Mouse (Mus musculus) kidney, adult 10 weeks (tissue): Measurements from ENCODE around the gene Akr1a1. TPM values are rescaled to one million over a fixed set of nuclear protein-coding genes. Genes with fewer than 3 reads are reported as not detected.

Experiments
- polyA plus RNA-seq: library from polyadenylated mRNA; stranded (reverse); fragments of 350-450 nt; fragmentation: Illumina TruSeq; extraction: RNeasy Lipid Tissue Mini Kit (QIAGEN cat#74804); gene quantifications from one replicate; pipeline ENCODE4 v1.2.3, GENCODE M21; 2014; ENCODE audit warnings: low read depth, low replicate concordance

The Akr1a1 gene
- 2,483 TPM for polyA plus RNA-seq

DNA sequence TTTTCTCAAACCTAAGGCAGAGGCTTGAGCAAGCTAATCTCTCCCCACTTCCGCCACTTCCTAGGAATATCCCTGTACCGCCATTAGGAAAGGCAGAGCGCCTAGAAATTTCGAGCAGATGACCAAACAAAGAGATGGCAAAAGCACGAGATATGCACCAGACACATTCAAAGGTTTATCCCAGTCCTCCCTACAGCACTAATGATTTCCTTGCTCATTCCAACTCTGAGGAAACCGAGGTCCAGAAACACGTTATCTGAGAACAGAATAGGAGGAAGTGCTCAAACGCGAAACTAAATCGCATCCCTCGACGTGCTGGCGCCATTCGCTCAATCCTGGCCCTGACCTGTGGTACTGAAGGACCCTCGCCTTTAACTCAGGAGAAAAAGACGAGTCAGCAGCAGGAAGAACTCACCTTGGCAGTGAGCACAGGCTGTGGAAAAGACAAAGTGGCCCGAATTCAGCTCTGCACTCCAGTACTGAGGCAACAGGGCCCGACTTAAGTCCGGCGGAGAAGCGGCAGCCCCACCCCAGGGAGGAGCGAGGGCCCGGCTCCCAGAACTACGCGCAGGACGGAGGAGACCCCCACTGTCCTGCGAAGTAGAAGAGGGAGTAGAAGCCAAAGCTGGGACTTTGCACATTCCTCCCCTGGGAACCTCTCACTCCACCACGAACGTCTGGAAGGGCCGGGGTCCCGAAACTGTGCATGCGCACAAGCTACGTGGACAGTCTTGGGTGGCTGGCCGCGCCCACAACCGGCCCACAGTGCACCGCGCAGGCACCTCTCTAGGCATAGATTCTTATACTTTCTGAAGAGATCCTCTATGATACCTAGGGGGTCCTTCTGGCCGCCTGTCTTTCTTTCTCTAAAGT is at the start of gene Akr1a1:
TSS of gene Akr1a1 (minus strand) at position 757 of the 873 bp plus-strand sequence.

DNA sequence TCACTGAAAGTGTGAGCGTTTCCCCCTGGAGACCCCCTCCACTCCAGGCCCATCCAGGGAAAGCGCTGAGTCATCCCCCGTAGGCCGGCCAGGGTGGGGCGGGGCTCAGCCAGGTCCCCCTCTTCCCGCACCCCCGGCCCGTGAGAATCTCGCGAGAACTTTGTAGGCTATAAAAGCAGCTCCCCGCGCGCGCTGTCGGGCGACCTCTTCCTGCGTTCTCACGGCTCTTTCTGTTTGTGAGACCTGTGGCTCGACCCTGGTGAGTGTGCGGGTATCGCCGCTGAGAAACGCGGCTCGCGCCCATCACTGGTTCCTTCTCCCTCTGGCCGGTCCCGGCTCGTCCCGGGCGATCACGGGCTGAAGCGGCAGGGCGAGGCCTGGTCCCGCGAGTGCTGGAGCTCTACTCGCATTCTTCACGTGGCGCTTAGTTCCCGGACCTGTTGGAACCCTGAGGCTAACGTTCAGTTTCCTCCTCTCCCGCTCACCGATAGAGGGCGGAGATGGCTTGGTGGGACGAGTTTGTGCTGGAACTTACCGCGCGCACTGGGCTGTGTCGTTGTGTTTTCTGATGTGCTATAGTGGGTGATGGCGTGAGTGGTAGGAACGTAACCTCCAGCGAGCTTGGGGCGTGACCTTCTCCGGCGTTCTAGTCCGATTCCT is 34.1 kb upstream of the Akr1a1 start, which contains the start of gene Prdx1:
TSS of gene Prdx1 (plus strand) at position 143 of the 660 bp plus-strand sequence.

DNA sequence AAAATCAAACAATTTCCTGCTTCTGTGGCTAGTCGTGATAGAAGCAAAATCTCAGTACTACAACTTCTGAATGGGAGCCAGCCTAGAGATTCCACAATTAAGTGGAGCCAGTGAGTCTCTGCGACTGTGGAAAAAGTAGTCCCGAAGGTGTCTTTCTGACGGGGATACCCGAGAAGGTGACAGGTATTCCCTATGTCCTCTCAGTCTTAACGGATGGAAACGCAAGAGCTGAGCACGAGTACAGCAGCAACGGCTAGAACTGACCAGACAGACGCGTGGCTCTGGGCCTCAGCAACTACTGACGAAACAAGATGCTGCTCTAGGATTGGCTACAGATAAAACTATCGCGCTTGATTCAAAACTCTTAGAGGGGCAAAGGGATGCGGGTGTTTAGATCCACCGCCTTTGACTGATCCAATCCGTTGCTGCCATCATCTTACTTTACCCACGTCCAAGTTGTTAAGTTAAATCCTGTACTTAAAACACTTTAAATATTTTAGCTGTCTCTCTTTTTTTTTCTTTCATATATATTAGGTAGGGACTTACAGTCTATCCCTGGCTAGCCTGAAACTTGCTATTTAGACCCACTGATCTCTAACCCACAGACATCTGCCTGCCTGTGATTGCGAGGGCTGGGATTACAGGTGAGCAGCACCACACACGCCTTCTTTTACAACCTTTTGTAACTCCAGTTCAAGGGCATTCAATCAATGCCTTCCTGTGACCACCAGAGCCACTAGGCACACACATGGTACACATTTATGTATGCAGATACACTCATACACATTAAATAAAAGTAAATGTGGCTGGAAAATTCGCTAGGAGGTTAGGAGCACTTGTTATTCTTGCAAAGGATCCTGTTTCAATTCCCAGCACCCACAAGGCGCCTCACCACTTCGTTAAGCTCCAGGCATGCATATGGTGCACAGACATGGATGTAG is 23.5 kb downstream of the Akr1a1 start, which contains the start of gene Nasp:
TSS of gene Nasp (minus strand) at position 220 of the 941 bp plus-strand sequence.

DNA sequence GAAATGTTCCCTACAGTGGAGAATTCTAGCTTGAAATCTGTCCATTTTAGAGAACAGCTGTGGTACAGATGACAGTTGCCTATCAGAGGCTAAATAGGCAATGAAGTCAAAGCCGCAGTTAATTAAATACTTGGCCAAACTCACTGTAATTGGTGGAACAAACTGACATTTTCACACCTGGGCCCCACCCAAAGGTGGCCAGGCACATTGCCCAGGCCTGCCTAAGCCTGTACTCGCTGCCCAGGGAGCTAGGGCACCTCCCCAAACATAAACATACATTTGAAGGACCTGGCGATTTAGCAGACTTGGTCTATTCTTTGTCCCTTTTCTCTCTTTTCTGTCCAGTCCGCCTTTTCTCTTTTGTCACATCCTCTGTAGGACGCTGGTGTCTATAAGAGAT is 55.1 kb downstream of the Akr1a1 start, which contains the start of gene Ccdc17:
TSS of gene Ccdc17 (plus strand) at position 276 of the 400 bp plus-strand sequence.

Other genes starting within 250 kb of the Akr1a1 start
- gene Mast2, start 187.5 kb downstream of the Akr1a1 start, polyA plus RNA-seq, result 20.3 TPM
- gene Ipp, start 144.1 kb downstream of the Akr1a1 start, polyA plus RNA-seq, result 33.4 TPM
- gene Tmem69, start 95.7 kb downstream of the Akr1a1 start, polyA plus RNA-seq, result 99.4 TPM
- 64.3 TPM for gene Gpbp1l1, start 94.0 kb downstream of the Akr1a1 start, polyA plus RNA-seq
- gene Ccdc17, start 55.0 kb downstream of the Akr1a1 start, polyA plus RNA-seq, result 2.7 TPM
- 58.1 TPM for gene Nasp, start 23.7 kb downstream of the Akr1a1 start, polyA plus RNA-seq
- gene Prdx1, start 33.9 kb upstream of the Akr1a1 start, polyA plus RNA-seq, result 4,968 TPM
- 43.6 TPM for gene Mmachc, start 56.7 kb upstream of the Akr1a1 start, polyA plus RNA-seq
- gene Ccdc163, start 56.8 kb upstream of the Akr1a1 start, polyA plus RNA-seq, result 13.3 TPM
- 7.6 TPM for gene Tesk2, start 69.3 kb upstream of the Akr1a1 start, polyA plus RNA-seq
- 4.4 TPM for gene Toe1, start 156.0 kb upstream of the Akr1a1 start, polyA plus RNA-seq
- gene Mutyh, start 156.0 kb upstream of the Akr1a1 start, polyA plus RNA-seq, result 0.61 TPM
- gene Hpdl, start 170.0 kb upstream of the Akr1a1 start, polyA plus RNA-seq, result not detected
- gene Zswim5, start 225.7 kb upstream of the Akr1a1 start, polyA plus RNA-seq, result 4.8 TPM